Mouse (Mus musculus) midbrain, embryonic 15.5 days (tissue): ENCODE data around the gene A930033H14Rik. TPM values are rescaled to one million over a fixed set of nuclear protein-coding genes. Genes with fewer than 3 reads are reported as not detected.

Source experiments
- polyA plus RNA-seq: library from polyadenylated mRNA; unstranded; fragments of >200 nt; fragmentation: Nextera tagmentation; extraction: Ambion mirVana; gene quantifications from 2 replicates; pipeline ENCODE4 v1.2.1, GENCODE M21; 2015

Gene A930033H14Rik
- polyA plus RNA-seq, 1 experiment from 2014 or later: 1.6 TPM

Other genes with a start within 250 kb of the A930033H14Rik start
- 17.7 and 20.9 TPM in 2 replicates for gene Rhobtb1, start 61.7 kb downstream of the A930033H14Rik start, polyA plus RNA-seq
- 63.0 and 66.4 TPM in 2 replicates for gene Cdk1, start 139.8 kb upstream of the A930033H14Rik start, polyA plus RNA-seq
- gene Ank3, start 185.7 kb upstream of the A930033H14Rik start, polyA plus RNA-seq: 90.8 and 108 TPM in 2 replicates